Comparison of ENCODE assay signal across 27 mouse cellular contexts in the genomic region with DNA sequence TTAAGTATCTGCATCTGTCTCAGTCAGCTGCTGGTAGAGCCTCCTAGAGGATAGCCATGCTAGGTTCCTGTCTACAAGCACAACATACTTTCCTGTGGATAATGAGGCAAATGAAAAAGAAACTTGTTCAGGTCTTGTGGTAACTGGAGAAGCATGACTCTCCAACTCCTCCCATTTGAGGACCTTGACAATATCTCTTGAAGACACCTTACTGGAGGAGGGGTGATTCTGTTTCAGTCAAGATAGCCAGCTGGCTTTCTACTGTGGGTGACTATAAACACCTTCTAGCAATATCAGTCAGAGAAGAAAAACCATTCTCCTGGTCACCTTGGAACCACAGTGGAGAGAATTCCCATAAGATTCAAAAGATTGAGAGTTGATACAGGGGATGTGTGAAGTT. TPM values are rescaled to one million over a fixed set of nuclear protein-coding genes. Genes with fewer than 3 reads are reported as not detected.
DNase-seq lines count a peak whose midpoint lies in the region; ATAC-seq and TF ChIP-seq lines count a peak whose summit lies in the region.
"Had no signal": no experiment of that assay in that cellular context is flagged by ENCODE, and none has a peak within 500 bp of the region (broad histone marks: within the 10 kb centered on the region; RNA-seq: fewer than 3 reads in every experiment).

No protein-coding gene starts in this region.

- TF ChIP-seq CTCF in liver, postnatal 0 days (IDR thresholded peaks at IDR 0.05; ENCODE audit: low read depth): no peak

- H3K9ac ChIP-seq in liver, embryonic 12.5 days: no peak overlapping the region
- no peak overlapping the region for H3K9ac ChIP-seq in liver, postnatal 0 days (replicated peaks)
- H3K9ac ChIP-seq: embryonic facial prominence, embryonic 13.5 days; forebrain, postnatal 0 days; heart, embryonic 13.5 days; hindbrain, embryonic 14.5 days had no signal

- no peak overlapping the region for H3K4me3 ChIP-seq in liver, embryonic 12.5 days
- H3K4me3 ChIP-seq in liver, postnatal 0 days (ENCODE audit: low read depth, low read length): no peak overlapping the region
- H3K4me3 ChIP-seq: embryonic facial prominence, embryonic 10.5 days; embryonic facial prominence, embryonic 13.5 days; gastrocnemius, adult 2 months; heart, adult 2 months; heart, embryonic 10.5 days; heart, embryonic 13.5 days had no signal

- H3K27me3 ChIP-seq in liver, embryonic 12.5 days (replicated peaks): no peaks in the 10 kb centered on the region
- H3K27me3 ChIP-seq in liver, postnatal 0 days (ENCODE audit: insufficient read depth, low read length): no peaks in the 10 kb centered on the region
- H3K27me3 ChIP-seq: embryonic facial prominence, embryonic 13.5 days; Patski had no signal

- no peaks in the 10 kb centered on the region; the same call in 1 of the 2 replicates for H3K4me1 ChIP-seq in liver, embryonic 12.5 days
- H3K4me1 ChIP-seq in liver, postnatal 0 days (ENCODE audit: insufficient read depth): peaks cover 10% of the 10 kb centered on the region
- H3K4me1 ChIP-seq: embryonic facial prominence, embryonic 10.5 days; heart, embryonic 10.5 days; heart, embryonic 13.5 days had no signal

- no peaks in the 10 kb centered on the region for H3K9me3 ChIP-seq in liver, embryonic 12.5 days (replicated peaks)
- no peaks in the 10 kb centered on the region for H3K9me3 ChIP-seq in liver, postnatal 0 days (ENCODE audit: low read length)
- H3K9me3 ChIP-seq: embryonic facial prominence, embryonic 10.5 days; embryonic facial prominence, embryonic 13.5 days; heart, embryonic 10.5 days; heart, embryonic 13.5 days had no signal

- no peak overlapping the region for H3K27ac ChIP-seq in liver, embryonic 12.5 days
- H3K27ac ChIP-seq in liver, postnatal 0 days (ENCODE audit: low read depth): no peak overlapping the region
- H3K27ac ChIP-seq: embryonic facial prominence, embryonic 10.5 days; embryonic facial prominence, embryonic 13.5 days; gastrocnemius, adult 2 months; heart, adult 2 months; heart, embryonic 10.5 days; heart, embryonic 13.5 days; hindbrain, embryonic 14.5 days; hindbrain, postnatal 0 days had no signal

- no peak for DNase-seq in liver, postnatal 0 days
- DNase-seq in left cerebral cortex, postnatal 25 days (ENCODE audit: low spot score in 2 of 2): no peak
- DNase-seq: adrenal gland, postnatal 14 days; cerebellum, adult 18-20 months; cerebellum, adult 9-11 months; cerebellum, postnatal 25 days; embryo, embryonic 11 days; forebrain, postnatal 0 days; gastrocnemius, adult 2 months; gastrocnemius, postnatal 25 days; heart, adult 2 months; heart, postnatal 14 days; heart, postnatal 4 days had no signal

- H3K4me2 ChIP-seq in liver, embryonic 12.5 days: no peak overlapping the region
- H3K4me2 ChIP-seq in liver, postnatal 0 days (ENCODE audit: low read depth, low read length): no peak overlapping the region
- H3K4me2 ChIP-seq: embryonic facial prominence, embryonic 13.5 days; heart, embryonic 13.5 days; hindbrain, embryonic 14.5 days had no signal

- TF ChIP-seq EP300 in liver, postnatal 0 days (IDR thresholded peaks at IDR 0.05; ENCODE audit: low read depth): no peak

- peak; percentile 58; the same call in 1 of the 2 replicates for ATAC-seq in liver, embryonic 12.5 days
- no peak for ATAC-seq in liver, postnatal 0 days
- 0 out of 2 replicates have a peak, but pooled peaks have one; percentile 20 for ATAC-seq in common myeloid progenitor, adult 5-6 weeks (replicated peaks; ENCODE audit: low read depth, poor library complexity, severe bottlenecking)
- ATAC-seq in megakaryocyte progenitor cell, adult 5-6 weeks (replicated peaks; ENCODE audit: poor library complexity): peak; percentile 59
- ATAC-seq in cerebellum, adult (ENCODE audit: insufficient number of reproducible peaks, low FRiP score, low TSS enrichment): no peak
- ATAC-seq: forebrain, embryonic 14.5 days; forebrain, postnatal 0 days; hindbrain, postnatal 0 days; inflammation-experienced regulatory T-cells, adult 6 months; intestine, embryonic 16.5 days; Patski had no signal

- intact Hi-C loops in left cerebral cortex, postnatal 25 days (cut with DNase I): no loop called here

- no peaks in the 10 kb centered on the region for H3K36me3 ChIP-seq in liver, embryonic 12.5 days
- no peaks in the 10 kb centered on the region for H3K36me3 ChIP-seq in liver, postnatal 0 days (replicated peaks; ENCODE audit: insufficient read depth, low read length)
- H3K36me3 ChIP-seq: embryonic facial prominence, embryonic 10.5 days; embryonic facial prominence, embryonic 13.5 days; heart, embryonic 10.5 days; heart, embryonic 13.5 days had no signal

RNA-seq across cellular contexts. Expression of gene Enpp5, which starts 20.5 kb away (rescaled TPM):
- polyA plus RNA-seq in liver, embryonic 12.5 days (2016; fragmentation: Nextera tagmentation; extraction: Ambion mirVana): 5.0 and 5.6 TPM in 2 replicates
- polyA plus RNA-seq in liver, postnatal 0 days (2015; fragmentation: Nextera tagmentation; extraction: Ambion mirVana): 7.0 and 7.7 TPM in 2 replicates
- 13.1 TPM in 2 replicates for total RNA-seq in common myeloid progenitor, adult 5-6 weeks (2017)
- 5.2 and 5.6 TPM in 2 replicates for total RNA-seq in megakaryocyte progenitor cell, adult 5-6 weeks (2015)
- 9.1 and 12.2 TPM in 2 replicates for total RNA-seq in megakaryocyte progenitor cell, adult 5-6 weeks (2017)
- total RNA-seq in left cerebral cortex, postnatal 25 days (2021): 100 to 1,000 TPM; 178 to 182 TPM

RNA-seq across cellular contexts. Expression of gene Enpp4, which starts 47.5 kb away (rescaled TPM):
- 4.8 and 5.1 TPM in 2 replicates for polyA plus RNA-seq in liver, embryonic 12.5 days (2016; fragmentation: Nextera tagmentation; extraction: Ambion mirVana)
- polyA plus RNA-seq in liver, postnatal 0 days (2015; fragmentation: Nextera tagmentation; extraction: Ambion mirVana): 5.5 and 5.8 TPM in 2 replicates
- total RNA-seq in common myeloid progenitor, adult 5-6 weeks (2017): 14.4 and 19.3 TPM in 2 replicates
- 13.9 and 14.9 TPM in 2 replicates for total RNA-seq in megakaryocyte progenitor cell, adult 5-6 weeks (2015)
- total RNA-seq in megakaryocyte progenitor cell, adult 5-6 weeks (2017): 10.8 and 13.5 TPM in 2 replicates
- 10 to 100 TPM; 12.2 to 13.0 TPM for total RNA-seq in left cerebral cortex, postnatal 25 days (2021)

Comparison
In these comparisons a context has a peak if more than half of its experiments do, and no peak if none do; other contexts are left out.
1. ATAC-seq: peak in liver, embryonic 12.5 days (single experiment), common myeloid progenitor, adult 5-6 weeks (single experiment) and megakaryocyte progenitor cell, adult 5-6 weeks (single experiment); none in liver, postnatal 0 days (single experiment) and cerebellum, adult (single experiment).
2. RNA of gene Enpp5, which starts 20.5 kb away (total RNA-seq): 178 to 182 TPM in left cerebral cortex, postnatal 25 days; 13.1 TPM in common myeloid progenitor, adult 5-6 weeks and 5.2 to 12.2 TPM in megakaryocyte progenitor cell, adult 5-6 weeks; every median in the first group is over 10 times any median in the second.